In genomic region chr19:14388539-14388938, GRCm38 (mm10) we compare ENCODE assay signal across 10 mouse cellular contexts.
DNase-seq lines count a peak whose midpoint lies in the region; ATAC-seq and TF ChIP-seq lines count a peak whose summit lies in the region.
"Had no signal": no experiment of that assay in that cellular context is flagged by ENCODE, and none has a peak within 500 bp of the region (broad histone marks: within the 10 kb centered on the region; RNA-seq: fewer than 3 reads in every experiment).

No protein-coding gene starts in this region.

- no peaks in the 10 kb centered on the region for H3K36me3 ChIP-seq in spleen, adult 2 months (ENCODE audit: control insufficient read depth, insufficient read depth, low read length)
- H3K36me3 ChIP-seq in midbrain, embryonic 16.5 days (ENCODE audit: control insufficient read depth, insufficient read depth, low read length), result no peaks in the 10 kb centered on the region
- no peaks in the 10 kb centered on the region for H3K36me3 ChIP-seq in hindbrain, embryonic 10.5 days
- H3K36me3 ChIP-seq: heart, embryonic 15.5 days had no signal

- no peak overlapping the region for H3K4me2 ChIP-seq in midbrain, embryonic 16.5 days (ENCODE audit: low read length)
- H3K4me2 ChIP-seq: forebrain, embryonic 13.5 days; heart, embryonic 15.5 days had no signal

- ATAC-seq in midbrain, embryonic 16.5 days, result no peak
- ATAC-seq: forebrain, embryonic 13.5 days had no signal

- intact Hi-C loops in gastrocnemius, adult 2 months (cut with DNase I), result no loop called here

- WGBS in spleen, adult 2 months, result 30% methylated on average over 4 of the region's 4 CpGs
- WGBS in midbrain, embryonic 16.5 days, result 30% methylated on average over 4 of the region's 4 CpGs
- 50% methylated on average over 4 of the region's 4 CpGs for WGBS in hindbrain, embryonic 10.5 days

- H3K9ac ChIP-seq in midbrain, embryonic 16.5 days (ENCODE audit: low read depth, low read length), result no peak overlapping the region
- H3K9ac ChIP-seq: forebrain, embryonic 13.5 days; heart, embryonic 15.5 days had no signal

- peaks cover 5% of the 10 kb centered on the region; the same call in 1 of the 2 replicates for H3K4me1 ChIP-seq in spleen, adult 2 months (ENCODE audit: control insufficient read depth, insufficient read depth, insufficient read length)
- H3K4me1 ChIP-seq in midbrain, embryonic 16.5 days (ENCODE audit: control insufficient read depth, insufficient read depth, low read length), result no peaks in the 10 kb centered on the region
- no peaks in the 10 kb centered on the region for H3K4me1 ChIP-seq in hindbrain, embryonic 10.5 days (replicated peaks)

- TF ChIP-seq CTCF in gastrocnemius, adult 2 months (IDR thresholded peaks at IDR 0.05), result peak; percentile 44
- TF ChIP-seq CTCF in spleen, adult 2 months (IDR thresholded peaks at IDR 0.05; ENCODE audit: extremely low read depth, insufficient read depth, insufficient read length, insufficient replicate concordance), result peak; percentile 19; the same call in 1 of the 2 replicates

- H3K27ac ChIP-seq in gastrocnemius, adult 2 months, result no peak overlapping the region
- H3K27ac ChIP-seq in spleen, adult 2 months (ENCODE audit: insufficient read depth, low read length), result no peak overlapping the region
- no peak overlapping the region for H3K27ac ChIP-seq in midbrain, embryonic 16.5 days (ENCODE audit: low read length)
- H3K27ac ChIP-seq in hindbrain, embryonic 10.5 days, result no peak overlapping the region
- H3K27ac ChIP-seq: forebrain, embryonic 13.5 days; heart, embryonic 15.5 days had no signal

- no peaks in the 10 kb centered on the region for H3K9me3 ChIP-seq in midbrain, embryonic 16.5 days (replicated peaks; ENCODE audit: control insufficient read depth, low read length, poor library complexity, severe bottlenecking)
- H3K9me3 ChIP-seq in hindbrain, embryonic 10.5 days, result no peaks in the 10 kb centered on the region
- H3K9me3 ChIP-seq: forebrain, embryonic 13.5 days; heart, embryonic 15.5 days had no signal

- TF ChIP-seq POLR2A in spleen, adult 2 months (IDR thresholded peaks at IDR 0.05; ENCODE audit: low read depth, low read length), result no peak

- no peak overlapping the region for H3K4me3 ChIP-seq in gastrocnemius, adult 2 months
- H3K4me3 ChIP-seq in spleen, adult 2 months (ENCODE audit: extremely low read depth, insufficient read depth, insufficient read length), result no peak overlapping the region
- no peak overlapping the region for H3K4me3 ChIP-seq in midbrain, embryonic 16.5 days (ENCODE audit: low read depth, low read length)
- H3K4me3 ChIP-seq in hindbrain, embryonic 10.5 days, result no peak overlapping the region
- H3K4me3 ChIP-seq: forebrain, embryonic 13.5 days; heart, embryonic 15.5 days had no signal

- no peaks in the 10 kb centered on the region for H3K27me3 ChIP-seq in spleen, adult 2 months (ENCODE audit: control insufficient read depth, insufficient read depth, low read length)
- H3K27me3 ChIP-seq in midbrain, embryonic 16.5 days (ENCODE audit: control insufficient read depth, insufficient read depth, low read depth, low read length), result no peaks in the 10 kb centered on the region
- no peaks in the 10 kb centered on the region for H3K27me3 ChIP-seq in hindbrain, embryonic 10.5 days (ENCODE audit: insufficient read depth, poor library complexity, severe bottlenecking)
- H3K27me3 ChIP-seq: forebrain, embryonic 13.5 days had no signal

- DNase-seq in gastrocnemius, adult 2 months, result no peak
- DNase-seq in gastrocnemius, postnatal 10 days, result no peak
- peak; percentile 74 for DNase-seq in CD4-positive helper T cell, adult 2 months (ENCODE audit: low read depth, low spot score)
- DNase-seq in brain, adult 2 months (ENCODE audit: low read depth, low spot score), result peak; percentile 45
- DNase-seq in spleen, adult 2 months (ENCODE audit: low read depth in 1 of 2, low spot score in 2 of 2), result peak; percentile 40
- no peak for DNase-seq in hindbrain, embryonic 10.5 days (ENCODE audit: low spot score)
- no peak for DNase-seq in Muller cell, postnatal 12 days (ENCODE audit: inconsistent ontology term)

Comparison
In these comparisons a context has a peak if more than half of its experiments do, and no peak if none do; other contexts are left out.
1. DNase-seq: peak in CD4-positive helper T cell, adult 2 months (single experiment), brain, adult 2 months (single experiment) and spleen, adult 2 months (2 of 2); none in gastrocnemius, adult 2 months (single experiment), gastrocnemius, postnatal 10 days (single experiment), hindbrain, embryonic 10.5 days (single experiment) and Muller cell, postnatal 12 days (single experiment).